Mouse (Mus musculus): ENCODE data around the gene Ackr3. TPM values are rescaled to one million over a fixed set of nuclear protein-coding genes. Genes with fewer than 3 reads are reported as not detected.
A peak's percentile ranks its signal among the peaks of the same experiment; 100 is the strongest.

The Ackr3 gene
- polyA plus RNA-seq, 1 experiment from 2014 or later: 38.3 TPM

DNA sequence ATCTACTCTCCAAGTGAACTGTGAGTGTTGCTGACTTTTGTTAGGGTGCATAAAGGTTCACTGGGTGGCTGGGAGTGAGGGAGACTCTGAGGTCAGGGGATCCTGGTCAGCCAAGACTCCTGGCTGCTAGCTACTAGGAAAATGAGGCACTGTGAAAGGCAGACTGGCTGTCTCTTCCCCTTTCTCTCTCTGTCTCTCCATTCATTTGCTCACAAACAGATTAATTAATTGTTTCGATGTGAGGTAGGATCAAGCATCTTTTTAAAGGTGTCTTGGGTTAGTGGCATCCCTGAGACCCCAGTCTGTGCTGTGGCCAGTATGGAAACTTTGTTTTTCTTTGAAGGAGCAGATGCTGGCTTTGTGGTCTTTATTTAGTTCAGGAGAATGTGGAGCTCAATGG is 1.0 kb downstream of the Ackr3 start:
- peaks cover 65% of the 10 kb centered on the region for H3K4me1 ChIP-seq
- peaks cover 1% of the 10 kb centered on the region; the same call in 1 of the 2 replicates for H3K36me3 ChIP-seq
- peaks cover 31% of the 10 kb centered on the region for H3K27me3 ChIP-seq (replicated peaks)
- 36% methylated on average over 1 of the region's 1 CpGs for WGBS
- H3K9ac ChIP-seq: peak overlapping the region; percentile 86
- H3K4me2 ChIP-seq: peak overlapping the region; percentile 70
- no peak for ATAC-seq (ENCODE audit: extremely low read depth, insufficient number of reproducible peaks, low FRiP score, low TSS enrichment)
- no peaks in the 10 kb centered on the region for H3K9me3 ChIP-seq
- peak overlapping the region; percentile 64 for H3K4me3 ChIP-seq
- H3K27ac ChIP-seq (replicated peaks): peak overlapping the region; percentile 82

DNA sequence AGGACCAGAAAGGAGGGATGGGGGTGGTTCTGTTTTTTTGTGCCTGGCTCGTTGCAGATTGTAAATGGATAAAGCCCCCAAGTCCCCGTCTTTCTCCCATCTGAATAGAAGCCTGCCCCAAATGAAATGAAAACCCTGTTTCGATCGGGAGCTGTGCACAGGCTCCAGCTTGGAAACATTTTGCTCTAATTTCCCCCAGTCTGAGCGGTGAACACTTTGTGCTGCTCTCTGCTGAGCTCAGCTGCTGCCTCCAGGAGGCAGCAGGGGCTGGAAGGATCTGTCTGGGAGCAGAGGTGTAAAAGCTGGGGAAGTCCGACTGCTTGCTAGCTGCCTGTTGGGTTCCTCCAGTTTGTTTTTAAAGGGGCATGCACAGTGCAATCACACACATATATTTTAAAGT is 1.4 kb downstream of the Ackr3 start:
- 7% methylated on average over 6 of the region's 6 CpGs for WGBS
- peak overlapping the region; percentile 70 for H3K4me2 ChIP-seq
- H3K27ac ChIP-seq (replicated peaks): peak overlapping the region; percentile 82
- H3K9ac ChIP-seq: peak overlapping the region; percentile 86
- H3K4me1 ChIP-seq: peaks cover 69% of the 10 kb centered on the region
- peaks cover 29% of the 10 kb centered on the region for H3K27me3 ChIP-seq (replicated peaks)
- no peak for ATAC-seq (ENCODE audit: extremely low read depth, insufficient number of reproducible peaks, low FRiP score, low TSS enrichment)
- H3K4me3 ChIP-seq: peak overlapping the region; percentile 64
- peaks cover 4% of the 10 kb centered on the region; the same call in 1 of the 2 replicates for H3K36me3 ChIP-seq
- no peaks in the 10 kb centered on the region for H3K9me3 ChIP-seq

DNA sequence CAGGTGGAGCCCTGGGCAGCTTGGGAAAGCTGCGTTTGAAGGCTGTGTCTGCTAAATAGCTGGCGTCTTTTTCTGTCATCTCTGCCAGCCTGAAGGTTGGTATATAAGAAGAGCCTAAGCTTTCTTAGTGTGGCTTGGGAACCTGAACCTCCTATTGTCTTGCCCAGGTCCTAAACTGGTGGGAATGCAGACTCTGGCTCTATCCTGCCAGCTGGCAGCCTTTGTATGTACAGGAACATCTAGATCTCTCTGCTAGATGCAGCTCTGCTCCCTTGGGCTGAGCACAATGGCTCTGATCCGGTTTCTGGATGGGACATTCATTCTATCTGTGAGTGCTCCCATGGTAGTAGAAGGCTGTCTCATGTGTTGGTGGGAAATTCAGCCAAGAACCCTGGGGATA is 2.9 kb downstream of the Ackr3 start:
- H3K36me3 ChIP-seq: peaks cover 4% of the 10 kb centered on the region; the same call in 1 of the 2 replicates
- H3K4me1 ChIP-seq: peaks cover 76% of the 10 kb centered on the region

DNA sequence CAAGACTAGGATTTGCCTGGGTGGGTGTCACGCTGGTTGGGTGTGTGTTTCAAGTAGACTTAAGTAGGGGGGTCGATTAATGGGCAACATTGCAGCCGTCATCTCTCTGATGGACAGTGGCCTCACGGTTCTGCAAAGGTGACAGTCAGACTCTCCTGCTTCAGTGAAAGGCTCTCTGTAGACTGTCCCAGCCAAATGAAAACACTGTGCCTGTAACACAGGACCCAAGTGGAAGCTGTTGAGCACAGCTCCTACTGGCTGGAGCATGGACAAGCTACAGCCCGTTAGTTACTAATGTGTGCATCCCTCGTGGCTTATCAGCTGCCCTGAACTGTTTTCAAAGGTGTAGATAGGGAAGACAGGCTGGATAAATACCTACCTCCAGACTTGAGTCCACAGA is 3.5 kb downstream of the Ackr3 start:
- Histone ChIP-seq H3K27ac (replicated peaks) (peak overlapping the region; percentile 82), H3K4me1 (peaks cover 76% of the 10 kb centered on the region), H3K9me3 (no peaks in the 10 kb centered on the region), H3K4me3 (peak overlapping the region; percentile 64), H3K4me2 (peak overlapping the region; percentile 70), H3K9ac (peak overlapping the region; percentile 86), H3K27me3 (replicated peaks) (peaks cover 11% of the 10 kb centered on the region), H3K36me3 (peaks cover 4% of the 10 kb centered on the region; the same call in 1 of the 2 replicates)
- 39% methylated on average over 6 of the region's 6 CpGs for WGBS
- ATAC-seq (ENCODE audit: extremely low read depth, insufficient number of reproducible peaks, low FRiP score, low TSS enrichment): no peak

More for the DNA sequence above, 2.9 kb downstream of the Ackr3 start:
- H3K27me3 ChIP-seq (replicated peaks): peaks cover 16% of the 10 kb centered on the region
- WGBS: 61% methylated on average over 3 of the region's 3 CpGs
- ATAC-seq (ENCODE audit: extremely low read depth, insufficient number of reproducible peaks, low FRiP score, low TSS enrichment): no peak
- peak overlapping the region; percentile 86 for H3K9ac ChIP-seq
- H3K27ac ChIP-seq (replicated peaks): peak overlapping the region; percentile 82
- peak overlapping the region; percentile 70 for H3K4me2 ChIP-seq
- peak overlapping the region; percentile 64 for H3K4me3 ChIP-seq
- no peaks in the 10 kb centered on the region for H3K9me3 ChIP-seq

DNA sequence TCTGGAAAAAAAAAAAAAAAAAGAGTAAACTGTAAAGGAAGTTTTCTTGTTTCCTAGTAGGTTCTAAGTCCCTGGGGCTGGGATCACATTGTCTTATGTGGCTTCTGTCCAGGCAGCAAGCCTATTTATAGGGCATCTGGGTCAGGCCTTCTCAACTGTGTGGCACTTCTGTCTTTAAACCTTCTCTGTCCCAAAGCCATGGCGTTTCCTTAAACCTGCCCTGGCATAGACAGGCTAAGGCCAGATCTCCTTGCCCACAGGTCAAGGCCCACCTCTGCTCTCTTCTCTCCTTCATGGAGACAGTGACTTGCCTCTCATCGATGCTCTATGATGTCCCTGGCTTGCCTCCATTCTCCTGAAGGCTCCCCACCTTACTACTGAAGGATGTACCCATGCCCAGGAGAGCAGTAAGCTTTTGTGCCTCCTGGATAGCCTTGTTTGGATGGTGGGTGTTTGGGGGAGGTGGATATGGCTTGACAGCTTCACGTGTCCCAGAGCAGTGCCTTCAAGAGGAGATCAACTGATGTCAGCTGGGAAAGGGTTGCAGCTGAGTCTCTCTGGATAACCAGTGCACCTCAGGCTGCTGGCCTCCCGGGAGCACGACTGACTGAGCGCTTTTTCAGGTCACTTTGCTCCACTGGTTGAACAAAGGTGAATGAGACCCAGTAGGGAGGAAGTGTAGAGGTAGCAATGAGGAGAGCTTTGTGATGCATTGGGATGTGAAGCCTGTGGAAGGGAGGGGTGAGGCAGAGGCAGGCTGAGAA is 4.1 kb downstream of the Ackr3 start:
- no peak for ATAC-seq (ENCODE audit: extremely low read depth, insufficient number of reproducible peaks, low FRiP score, low TSS enrichment)
- 46% methylated on average over 6 of the region's 6 CpGs for WGBS
- Histone ChIP-seq H3K9me3 (no peaks in the 10 kb centered on the region), H3K27me3 (replicated peaks) (peaks cover 5% of the 10 kb centered on the region), H3K27ac (replicated peaks) (peak overlapping the region; percentile 82; the same call in 1 of the 2 replicates), H3K9ac (peak overlapping the region; percentile 86), H3K4me3 (peak overlapping the region; percentile 64), H3K36me3 (peaks cover 4% of the 10 kb centered on the region; the same call in 1 of the 2 replicates), H3K4me1 (peaks cover 75% of the 10 kb centered on the region), H3K4me2 (peak overlapping the region; percentile 70)

DNA sequence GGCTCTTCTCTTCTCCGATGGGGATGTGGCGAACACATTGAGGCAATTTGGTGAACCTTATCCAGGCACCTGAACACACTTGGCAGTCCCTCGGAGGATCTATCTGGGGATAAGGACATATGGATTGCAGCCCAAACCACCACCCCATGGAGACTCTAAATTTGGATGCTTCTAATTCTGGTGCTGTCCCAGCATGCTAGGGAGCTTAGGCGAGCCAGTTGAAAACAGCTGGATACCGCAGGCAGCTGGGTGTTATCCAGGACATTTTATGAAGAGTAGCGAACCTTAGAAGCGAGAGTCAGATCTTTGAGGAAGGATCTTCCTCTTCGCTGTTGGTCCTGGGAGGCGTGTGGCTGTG is 4.7 kb downstream of the Ackr3 start:
- H3K27ac ChIP-seq (replicated peaks): peak overlapping the region; percentile 82; the same call in 1 of the 2 replicates

DNA sequence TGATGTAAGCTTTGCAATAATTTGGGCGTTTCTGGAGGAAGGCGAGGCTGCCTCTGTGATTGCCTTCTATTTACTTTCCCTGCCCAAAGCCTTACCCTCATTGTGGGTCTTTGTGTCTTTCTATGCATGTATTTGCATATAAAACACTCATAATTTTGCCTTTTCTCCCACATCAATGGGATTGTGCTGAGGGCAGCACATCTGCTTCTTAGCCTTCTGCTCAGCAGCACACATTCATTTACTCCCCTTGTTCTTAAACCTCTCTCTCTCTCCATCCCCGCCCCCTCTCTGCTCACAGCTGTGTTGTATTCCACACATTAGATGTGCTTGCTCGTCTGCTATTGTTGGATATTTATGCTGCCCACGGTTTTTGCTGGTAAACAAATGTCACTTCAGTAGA is 5.3 kb downstream of the Ackr3 start:
- Histone ChIP-seq H3K27ac (replicated peaks) (0 out of 2 replicates have a peak overlapping the region, but pooled peaks have one; percentile 24), H3K4me1 (peaks cover 73% of the 10 kb centered on the region), H3K9me3 (no peaks in the 10 kb centered on the region), H3K36me3 (peaks cover 12% of the 10 kb centered on the region), H3K4me2 (peak overlapping the region; percentile 70), H3K9ac (peak overlapping the region; percentile 86), H3K4me3 (peak overlapping the region; percentile 64), H3K27me3 (replicated peaks) (no peaks in the 10 kb centered on the region)
- 79% methylated on average over 5 of the region's 5 CpGs for WGBS
- ATAC-seq (ENCODE audit: extremely low read depth, insufficient number of reproducible peaks, low FRiP score, low TSS enrichment): no peak

More for the DNA sequence above, 4.7 kb downstream of the Ackr3 start:
- peak overlapping the region; percentile 86 for H3K9ac ChIP-seq
- no peaks in the 10 kb centered on the region; the same call in 1 of the 2 replicates for H3K27me3 ChIP-seq (replicated peaks)
- peaks cover 75% of the 10 kb centered on the region for H3K4me1 ChIP-seq
- H3K9me3 ChIP-seq: no peaks in the 10 kb centered on the region
- H3K36me3 ChIP-seq: peaks cover 6% of the 10 kb centered on the region; the same call in 1 of the 2 replicates
- peak overlapping the region; percentile 70 for H3K4me2 ChIP-seq
- WGBS: 50% methylated on average over 9 of the region's 9 CpGs
- peak overlapping the region; percentile 64 for H3K4me3 ChIP-seq
- ATAC-seq (ENCODE audit: extremely low read depth, insufficient number of reproducible peaks, low FRiP score, low TSS enrichment): no peak

DNA sequence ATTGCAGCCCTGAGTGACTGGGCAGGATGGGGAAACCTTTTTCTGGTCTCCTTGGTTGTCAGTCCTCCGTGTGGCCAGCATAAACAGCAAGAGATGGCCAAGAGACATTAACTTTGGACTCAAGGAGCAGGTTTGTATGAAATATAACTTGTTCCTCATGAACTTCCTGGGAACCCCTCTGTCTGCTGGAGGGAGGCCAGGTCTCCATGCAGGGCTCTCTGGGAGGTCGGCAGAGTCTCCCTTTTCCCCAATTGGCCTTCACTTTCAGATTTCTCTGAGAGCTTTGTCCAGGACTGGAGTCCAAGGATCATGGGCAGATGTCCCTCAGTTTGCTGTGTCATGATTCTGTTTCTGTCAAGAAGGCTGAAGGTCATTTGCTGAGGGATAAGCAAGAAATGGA is 6.0 kb downstream of the Ackr3 start:
- Histone ChIP-seq H3K36me3 (peaks cover 19% of the 10 kb centered on the region), H3K27ac (replicated peaks) (no peak overlapping the region), H3K27me3 (replicated peaks) (no peaks in the 10 kb centered on the region), H3K4me1 (peaks cover 73% of the 10 kb centered on the region), H3K4me2 (peak overlapping the region; percentile 70), H3K4me3 (peak overlapping the region; percentile 64), H3K9me3 (no peaks in the 10 kb centered on the region), H3K9ac (peak overlapping the region; percentile 86)
- no peak for ATAC-seq (ENCODE audit: extremely low read depth, insufficient number of reproducible peaks, low FRiP score, low TSS enrichment)
- 64% methylated on average over 2 of the region's 2 CpGs for WGBS

DNA sequence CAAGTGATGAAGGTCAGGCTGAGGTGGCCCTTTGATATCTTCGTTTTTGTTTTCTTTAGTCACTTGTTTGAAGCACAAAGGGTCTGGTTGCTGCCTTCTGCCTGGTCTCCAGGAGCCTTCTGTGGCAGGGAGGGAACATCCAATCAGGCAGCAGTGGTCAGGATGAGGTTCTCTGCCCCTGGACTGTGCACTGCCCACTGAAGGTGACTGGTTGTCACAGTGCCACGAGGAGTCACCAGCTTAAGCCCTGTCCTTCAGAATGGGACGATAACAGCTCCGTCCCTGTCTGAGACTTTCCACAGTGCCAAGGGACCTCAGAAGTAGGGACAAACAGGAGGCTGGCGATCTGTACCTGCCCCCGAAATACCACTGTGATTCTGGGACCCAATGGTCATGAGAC is 6.6 kb downstream of the Ackr3 start:
- Histone ChIP-seq H3K9ac (no peak overlapping the region), H3K4me3 (peak overlapping the region; percentile 64), H3K27me3 (replicated peaks) (no peaks in the 10 kb centered on the region), H3K9me3 (no peaks in the 10 kb centered on the region), H3K4me1 (peaks cover 73% of the 10 kb centered on the region), H3K36me3 (peaks cover 24% of the 10 kb centered on the region), H3K27ac (replicated peaks) (0 out of 2 replicates have a peak overlapping the region, but pooled peaks have one; percentile 8), H3K4me2 (peak overlapping the region; percentile 70)
- WGBS: 67% methylated on average over 6 of the region's 6 CpGs
- ATAC-seq (ENCODE audit: extremely low read depth, insufficient number of reproducible peaks, low FRiP score, low TSS enrichment): no peak

DNA sequence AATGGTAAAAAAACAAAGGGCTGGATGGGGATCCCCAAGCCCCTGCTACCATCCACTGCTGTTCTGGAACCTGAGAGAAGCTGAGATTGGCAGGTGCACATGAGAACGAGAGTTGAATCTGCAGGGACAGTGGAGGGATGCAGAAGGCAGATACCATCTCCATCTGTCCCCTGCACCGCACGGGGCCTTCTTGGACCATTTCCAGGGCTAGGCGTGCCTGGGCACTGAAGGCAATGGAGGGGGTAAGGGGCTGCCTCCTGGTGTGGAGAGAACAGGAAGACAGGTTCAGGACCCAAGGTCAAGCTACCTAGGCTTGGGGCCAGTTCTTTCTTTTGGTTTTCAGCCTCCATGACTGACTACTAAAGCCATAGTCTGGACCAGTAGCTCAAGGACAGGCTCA is 7.0 kb downstream of the Ackr3 start:
- 0 out of 2 replicates have a peak overlapping the region, but pooled peaks have one; percentile 8 for H3K27ac ChIP-seq (replicated peaks)
- peaks cover 28% of the 10 kb centered on the region for H3K36me3 ChIP-seq
- no peak for ATAC-seq (ENCODE audit: extremely low read depth, insufficient number of reproducible peaks, low FRiP score, low TSS enrichment)
- H3K27me3 ChIP-seq (replicated peaks): no peaks in the 10 kb centered on the region
- H3K4me3 ChIP-seq: peak overlapping the region; percentile 64
- 61% methylated on average over 4 of the region's 4 CpGs for whole genome bisulfite sequencing
- H3K4me2 ChIP-seq: peak overlapping the region; percentile 70
- no peaks in the 10 kb centered on the region for H3K9me3 ChIP-seq
- H3K4me1 ChIP-seq: peaks cover 69% of the 10 kb centered on the region
- peak overlapping the region; percentile 50; the same call in 1 of the 2 replicates for H3K9ac ChIP-seq

DNA sequence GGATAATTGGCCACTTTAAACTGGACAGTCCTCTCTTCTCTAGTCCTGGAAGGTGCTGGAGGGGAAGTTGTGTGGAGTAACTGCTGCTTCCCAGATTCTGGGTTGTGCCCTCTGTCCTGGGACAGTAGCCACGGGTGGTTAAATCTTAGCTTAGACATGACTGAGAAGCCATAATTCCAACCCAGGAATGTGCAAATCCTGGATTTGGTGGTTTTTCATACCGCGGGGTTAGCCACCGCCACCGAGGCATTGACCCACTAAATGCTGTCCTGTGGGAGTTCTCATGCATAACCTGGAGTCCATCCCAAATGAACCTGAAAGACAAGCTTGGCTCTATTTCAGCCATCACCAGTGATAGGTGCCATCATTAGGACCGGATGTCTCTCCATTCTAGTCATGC is 8.6 kb downstream of the Ackr3 start:
- Histone ChIP-seq H3K4me2 (peak overlapping the region; percentile 70), H3K4me1 (peaks cover 54% of the 10 kb centered on the region), H3K9ac (no peak overlapping the region), H3K4me3 (peak overlapping the region; percentile 64), H3K9me3 (no peaks in the 10 kb centered on the region), H3K27me3 (replicated peaks) (no peaks in the 10 kb centered on the region), H3K36me3 (peaks cover 41% of the 10 kb centered on the region), H3K27ac (replicated peaks) (no peak overlapping the region)
- ATAC-seq (ENCODE audit: extremely low read depth, insufficient number of reproducible peaks, low FRiP score, low TSS enrichment): no peak
- 87% methylated on average over 6 of the region's 6 CpGs for WGBS

All from heart, embryonic 13.5 days (tissue).